8 mouse cellular contexts compared by ENCODE assay signal in genomic region chr13:21276551-21276950, GRCm38 (mm10). TPM values are rescaled to one million over a fixed set of nuclear protein-coding genes. Genes with fewer than 3 reads are reported as not detected.
DNase-seq lines count a peak whose midpoint lies in the region; ATAC-seq and TF ChIP-seq lines count a peak whose summit lies in the region.

No protein-coding gene starts in this region.

- H3K4me2 ChIP-seq in heart, embryonic 14.5 days (ENCODE audit: low read length) = peak overlapping the region; percentile 89
- peak overlapping the region; percentile 59 for H3K4me2 ChIP-seq in midbrain, embryonic 12.5 days (replicated peaks)

- no peaks in the 10 kb centered on the region for H3K36me3 ChIP-seq in heart, embryonic 14.5 days (ENCODE audit: control insufficient read depth, insufficient read depth, low read length)
- no peaks in the 10 kb centered on the region for H3K36me3 ChIP-seq in G1E (replicated peaks)
- no peaks in the 10 kb centered on the region for H3K36me3 ChIP-seq in hindbrain, embryonic 10.5 days
- no peaks in the 10 kb centered on the region for H3K36me3 ChIP-seq in midbrain, embryonic 12.5 days

- ATAC-seq in heart, embryonic 14.5 days (ENCODE audit: insufficient number of reproducible peaks, insufficient read depth, low FRiP score, low read depth) = no peak
- ATAC-seq in G1E (ENCODE audit: extremely low read depth, insufficient number of reproducible peaks, low FRiP score, poor library complexity, severe bottlenecking) = no peak
- ATAC-seq in midbrain, embryonic 12.5 days (ENCODE audit: low FRiP score, low read depth) = peak; percentile 24; the same call in 1 of the 2 replicates

- 0 out of 4 replicates have a peak, but pooled peaks cover 0 to 4% of the 10 kb centered on the region in 2 experiments for H3K4me1 ChIP-seq in heart, embryonic 14.5 days (ENCODE audit: control insufficient read depth in 2 of 2, insufficient read depth in 2 of 2, low read length in 2 of 2)
- H3K4me1 ChIP-seq in G1E (ENCODE audit: insufficient read depth, low read depth, low read length) = peaks cover 43% of the 10 kb centered on the region
- peaks cover 22% of the 10 kb centered on the region for H3K4me1 ChIP-seq in hindbrain, embryonic 10.5 days (replicated peaks)
- peaks cover 10% of the 10 kb centered on the region; the same call in 1 of the 2 replicates for H3K4me1 ChIP-seq in midbrain, embryonic 12.5 days

- intact Hi-C loops in left cerebral cortex, postnatal 10 days (cut with DNase I) = loop anchor here (5.0 kb wide), 4 partner anchors 46 to 104 kb away; no protein-coding TSS in a partner anchor

- DNase-seq in heart, adult 11 months = no peak
- DNase-seq in G1E (ENCODE audit: low spot score) = no peak
- peak; percentile 40 for DNase-seq in hindbrain, embryonic 10.5 days (ENCODE audit: low spot score)
- no peak for DNase-seq in left cerebral cortex, postnatal 10 days (ENCODE audit: extremely low spot score in 1 of 2, low spot score in 2 of 2)
- no peak for DNase-seq in right cerebral cortex, postnatal 36 days (ENCODE audit: low spot score in 2 of 2)
- no peak for DNase-seq in adrenal gland, postnatal 36 days

- WGBS in heart, embryonic 14.5 days = 0% methylated on average over 9 of the region's 9 CpGs
- 0% methylated on average over 9 of the region's 9 CpGs for WGBS in hindbrain, embryonic 10.5 days
- WGBS in midbrain, embryonic 12.5 days = 2% methylated on average over 9 of the region's 9 CpGs

- no peak for TF ChIP-seq CTCF in G1E (IDR thresholded peaks at IDR 0.05; ENCODE audit: low read depth, low read length)

- peak overlapping the region; percentile 64 to 74 for H3K4me3 ChIP-seq in heart, embryonic 14.5 days (ENCODE audit: control insufficient read depth in 1 of 2, insufficient read depth in 1 of 2, low read depth in 1 of 2, low read length in 2 of 2)
- peak overlapping the region; percentile 71 for H3K4me3 ChIP-seq in G1E (ENCODE audit: low read depth, low read length)
- H3K4me3 ChIP-seq in hindbrain, embryonic 10.5 days = peak overlapping the region; percentile 67
- peak overlapping the region; percentile 59 for H3K4me3 ChIP-seq in midbrain, embryonic 12.5 days

- no peaks in the 10 kb centered on the region for H3K27me3 ChIP-seq in heart, embryonic 14.5 days (ENCODE audit: control insufficient read depth, insufficient read depth, low read length)
- peaks cover 10% of the 10 kb centered on the region; the same call in 1 of the 2 replicates for H3K27me3 ChIP-seq in G1E (ENCODE audit: insufficient read depth, low read length)
- H3K27me3 ChIP-seq in hindbrain, embryonic 10.5 days (ENCODE audit: insufficient read depth, poor library complexity, severe bottlenecking) = peaks cover 11% of the 10 kb centered on the region
- peaks cover 13% of the 10 kb centered on the region for H3K27me3 ChIP-seq in midbrain, embryonic 12.5 days

- H3K27ac ChIP-seq in heart, embryonic 14.5 days (replicated peaks in 1 of 2; ENCODE audit: control insufficient read depth in 1 of 2, insufficient read depth in 1 of 2, low read depth in 2 of 2, low read length in 2 of 2) = no peak overlapping the region
- peak overlapping the region; percentile 86 for H3K27ac ChIP-seq in hindbrain, embryonic 10.5 days
- H3K27ac ChIP-seq in midbrain, embryonic 12.5 days (replicated peaks) = no peak overlapping the region

- H3K9ac ChIP-seq in heart, embryonic 14.5 days (ENCODE audit: low read length) = peak overlapping the region; percentile 69
- H3K9ac ChIP-seq in midbrain, embryonic 12.5 days (replicated peaks) = peak overlapping the region; percentile 51

- H3K9me3 ChIP-seq in heart, embryonic 14.5 days (ENCODE audit: control insufficient read depth, low read length) = no peaks in the 10 kb centered on the region
- H3K9me3 ChIP-seq in G1E (replicated peaks) = no peaks in the 10 kb centered on the region
- no peaks in the 10 kb centered on the region for H3K9me3 ChIP-seq in hindbrain, embryonic 10.5 days
- no peaks in the 10 kb centered on the region for H3K9me3 ChIP-seq in midbrain, embryonic 12.5 days

RNA-seq across cellular contexts. Expression of gene Gpx5, which starts 16.0 kb away (rescaled TPM):
- polyA plus RNA-seq in heart, embryonic 14.5 days (2014; fragmentation: Nextera tagmentation; extraction: Ambion mirVana) = not detected in 2 replicates
- not detected in 2 replicates for total RNA-seq in G1E (2014; fragmentation: Nextera tagmentation)
- 0.11 TPM in 1 of 2 replicates, not detected in the other for total RNA-seq in G1E (2017)
- not detected in 2 replicates for polyA plus RNA-seq in G1E (2012)
- not detected in 2 replicates for polyA plus RNA-seq in hindbrain, embryonic 10.5 days (2016; fragmentation: Nextera tagmentation; extraction: Ambion mirVana)
- not detected in 2 replicates for polyA plus RNA-seq in midbrain, embryonic 12.5 days (2016; fragmentation: Nextera tagmentation; extraction: Ambion mirVana)
- not detected for total RNA-seq in left cerebral cortex, postnatal 10 days (2021)
- not detected for total RNA-seq in adrenal gland, postnatal 36 days (2021)

RNA-seq across cellular contexts. Expression of gene Gpx6, which starts 35.4 kb away (rescaled TPM):
- not detected in 2 replicates for polyA plus RNA-seq in heart, embryonic 14.5 days (2014; fragmentation: Nextera tagmentation; extraction: Ambion mirVana)
- total RNA-seq in G1E (2014; fragmentation: Nextera tagmentation) = not detected in 2 replicates
- 0.11 and 0.29 TPM in 2 replicates for total RNA-seq in G1E (2017)
- polyA plus RNA-seq in G1E (2012) = not detected in 2 replicates
- 0.12 TPM in 1 of 2 replicates, not detected in the other for polyA plus RNA-seq in hindbrain, embryonic 10.5 days (2016; fragmentation: Nextera tagmentation; extraction: Ambion mirVana)
- not detected in 2 replicates for polyA plus RNA-seq in midbrain, embryonic 12.5 days (2016; fragmentation: Nextera tagmentation; extraction: Ambion mirVana)
- total RNA-seq in left cerebral cortex, postnatal 10 days (2021) = not detected
- not detected for total RNA-seq in adrenal gland, postnatal 36 days (2021)
